Mouse (Mus musculus): ENCODE data around the gene Dazap2.

DNA sequence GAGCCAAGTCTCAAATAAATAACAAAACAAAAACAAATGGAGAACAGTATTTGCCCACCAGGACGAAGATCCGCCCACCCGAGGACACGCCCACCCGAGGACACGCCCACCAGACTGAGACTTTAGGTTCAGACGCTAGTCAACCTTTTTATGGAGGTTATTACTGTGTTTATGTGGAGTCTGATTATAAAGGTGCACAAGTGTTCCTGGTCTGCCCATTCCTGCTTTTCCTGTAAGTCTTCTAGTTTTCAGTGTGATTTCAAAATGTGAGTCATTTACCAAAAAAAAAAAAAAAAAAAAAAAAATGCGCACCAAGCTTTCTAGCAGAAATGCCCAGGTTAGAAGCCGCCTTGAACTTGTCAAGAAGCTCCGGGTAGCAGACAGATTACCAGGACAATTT lies 12.1 kb downstream of the Dazap2 start:
- TF ChIP-seq CTCF (IDR thresholded peaks at IDR 0.05; ENCODE audit: insufficient read depth, low read depth, low read length) (no peak), POLR2A (IDR thresholded peaks at IDR 0.05; ENCODE audit: insufficient read depth, low read depth, low read length) (no peak)

All from olfactory bulb, adult 2 months (tissue).